Mouse (Mus musculus) intestine, postnatal 0 days (tissue): Measurements from ENCODE around the gene Pcsk4. TPM values are rescaled to one million over a fixed set of nuclear protein-coding genes. Genes with fewer than 3 reads are reported as not detected.

Source experiments
- ATAC-seq: fragments of 200-750 bp; cut with Nextera tagmentation; 2 replicates; pipeline ENCODE4 v1.8.0; 2017; ENCODE audit warnings: mild to moderate bottlenecking, moderate TSS enrichment, moderate library complexity
- H3K27ac ChIP-seq: fragments of 300-500 bp; sonication (generic); 2 replicates; pipeline ENCODE4 v1.5.1; 2014; ENCODE audit warnings: mild to moderate bottlenecking, low read depth, low read length, moderate library complexity
- H3K27me3 ChIP-seq: fragments of 300-500 bp; sonication (generic); replicated peaks from 2 replicates; pipeline ENCODE4 v1.6.1; 2014; ENCODE audit warnings: low read length, mixed read lengths; ENCODE audit not compliant: control insufficient read depth, insufficient read depth
- H3K36me3 ChIP-seq: fragments of 300-500 bp; sonication (generic); 2 replicates; pipeline ENCODE4 v1.6.1; 2014; ENCODE audit warnings: mild to moderate bottlenecking, moderate library complexity; ENCODE audit not compliant: control insufficient read depth, insufficient read depth
- H3K4me1 ChIP-seq: fragments of 300-500 bp; sonication (generic); replicated peaks from 2 replicates; pipeline ENCODE4 v1.6.1; 2014; ENCODE audit warnings: antibody characterized with exemption, low read length, mixed read lengths; ENCODE audit not compliant: control insufficient read depth, insufficient read depth
- H3K4me2 ChIP-seq: fragments of 300-500 bp; sonication (generic); replicated peaks from 2 replicates; pipeline ENCODE4 v1.6.1; 2014; ENCODE audit warnings: low read depth, mild to moderate bottlenecking, moderate library complexity
- H3K4me3 ChIP-seq: fragments of 300-500 bp; sonication (generic); 2 replicates; pipeline ENCODE4 v1.5.1; 2014; ENCODE audit warnings: low read depth, low read length
- H3K9ac ChIP-seq: fragments of 300-500 bp; sonication (generic); 2 replicates; pipeline ENCODE4 v1.6.1; 2014; ENCODE audit warnings: mild to moderate bottlenecking, low read depth, low read length
- H3K9me3 ChIP-seq: fragments of 300-500 bp; sonication (generic); 2 replicates; pipeline ENCODE4 v1.6.1; 2016; ENCODE audit warnings: mixed run types; ENCODE audit not compliant: control insufficient read depth
- CTCF ChIP-seq: sonication (generic); IDR thresholded peaks from 2 replicates; pipeline ENCODE4 v1.5.1; 2016; ENCODE audit warnings: low read depth, mild to moderate bottlenecking, control low read depth, antibody characterized with exemption, moderate library complexity
- WGBS: fragments of 180-500 bp; shearing (Covaris S2); extraction: QIAGEN DNeasy Blood & Tissue Kit; methylation state at CpG from one replicate; pipeline ENCODE4 v1.1.7; 2014; 5-methylcytosine and 5-hydroxymethylcytosine counted together
- microRNA-seq: library from miRNA; unstranded; fragments of <30 nt; microRNA quantifications from one replicate; pipeline ENCODE4, GENCODE M21; 2016
- polyA plus RNA-seq: library from polyadenylated mRNA; unstranded; fragments of >200 nt; fragmentation: Nextera tagmentation; extraction: Ambion mirVana; gene quantifications from 2 replicates; pipeline ENCODE4 v1.2.1, GENCODE M21; 2015

Pcsk4 gene
- polyA plus RNA-seq, 1 experiment from 2014 or later = 13.1 TPM

GRCm38 (mm10) chr10:80281304-80281703 lies 48.0 kb downstream of the Pcsk4 start:
- Histone ChIP-seq H3K36me3 (peaks cover 90% of the 10 kb centered on the region), H3K9ac (0 out of 2 replicates have a peak overlapping the region, but pooled peaks have one; percentile 22), H3K9me3 (no peaks in the 10 kb centered on the region), H3K4me2 (peak overlapping the region; percentile 9; the same call in 1 of the 2 replicates), H3K27ac (peak overlapping the region; percentile 79), H3K27me3 (no peaks in the 10 kb centered on the region), H3K4me1 (0 out of 2 replicates have a peak, but pooled peaks cover 5% of the 10 kb centered on the region), H3K4me3 (no peak overlapping the region)
- WGBS = 45% methylated on average over 7 of the region's 7 CpGs
- no peak for TF ChIP-seq CTCF
- peak; percentile 54 for ATAC-seq

- Histone ChIP-seq H3K9ac (no peak overlapping the region), H3K27me3 (no peaks in the 10 kb centered on the region), H3K36me3 (peaks cover 88% of the 10 kb centered on the region)
Measured at GRCm38 (mm10) chr10:80279273-80279672, 50.0 kb downstream of the Pcsk4 start.

GRCm38 (mm10) chr10:80278390-80278789 lies 50.9 kb downstream of the Pcsk4 start:
- no peaks in the 10 kb centered on the region for H3K27me3 ChIP-seq
- no peak for ATAC-seq
- 0 out of 2 replicates have a peak, but pooled peaks cover 5% of the 10 kb centered on the region for H3K4me1 ChIP-seq
- WGBS = 92% methylated on average over 9 of the region's 9 CpGs
- 0 out of 2 replicates have a peak overlapping the region, but pooled peaks have one; percentile 21 for H3K27ac ChIP-seq
- H3K36me3 ChIP-seq = peaks cover 80% of the 10 kb centered on the region
- H3K4me2 ChIP-seq = no peak overlapping the region
- H3K9me3 ChIP-seq = no peaks in the 10 kb centered on the region
- H3K9ac ChIP-seq = no peak overlapping the region
- no peak for TF ChIP-seq CTCF
- no peak overlapping the region for H3K4me3 ChIP-seq

More at GRCm38 (mm10) chr10:80279273-80279672, 50.0 kb downstream of the Pcsk4 start:
- Histone ChIP-seq H3K4me3 (no peak overlapping the region), H3K4me2 (no peak overlapping the region), H3K4me1 (0 out of 2 replicates have a peak, but pooled peaks cover 5% of the 10 kb centered on the region), H3K27ac (no peak overlapping the region), H3K9me3 (no peaks in the 10 kb centered on the region)
- ATAC-seq = no peak
- TF ChIP-seq CTCF = no peak
- WGBS = 87% methylated on average over 12 of the region's 12 CpGs

DNA sequence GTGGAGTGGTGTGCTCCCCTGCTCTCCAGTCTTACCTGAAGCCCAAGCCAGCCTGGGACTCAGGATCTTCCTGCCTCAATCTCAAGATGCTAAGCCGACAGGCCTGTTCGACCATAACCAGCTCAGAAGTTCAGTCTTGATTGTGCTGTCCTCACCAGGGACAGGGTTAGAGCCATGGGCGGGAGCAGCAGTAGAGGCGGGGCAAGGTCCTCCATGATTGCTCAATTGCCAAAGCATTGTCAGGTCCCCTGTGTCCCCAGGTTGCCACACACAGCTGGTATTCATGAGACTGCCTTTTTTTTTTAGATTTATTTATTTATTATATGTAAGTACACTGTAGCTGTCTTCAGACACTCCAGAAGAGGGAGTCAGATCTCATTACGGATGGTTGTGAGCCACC lies 53.1 kb downstream of the Pcsk4 start:
- Histone ChIP-seq H3K4me3 (no peak overlapping the region), H3K4me2 (no peak overlapping the region), H3K9me3 (no peaks in the 10 kb centered on the region), H3K27me3 (no peaks in the 10 kb centered on the region), H3K4me1 (0 out of 2 replicates have a peak, but pooled peaks cover 3% of the 10 kb centered on the region), H3K27ac (no peak overlapping the region), H3K36me3 (peaks cover 69% of the 10 kb centered on the region), H3K9ac (no peak overlapping the region)
- 0 out of 2 replicates have a peak, but pooled peaks have one; percentile 5 for TF ChIP-seq CTCF
- WGBS = 44% methylated on average over 5 of the region's 5 CpGs
- peak; percentile 70 for ATAC-seq

DNA sequence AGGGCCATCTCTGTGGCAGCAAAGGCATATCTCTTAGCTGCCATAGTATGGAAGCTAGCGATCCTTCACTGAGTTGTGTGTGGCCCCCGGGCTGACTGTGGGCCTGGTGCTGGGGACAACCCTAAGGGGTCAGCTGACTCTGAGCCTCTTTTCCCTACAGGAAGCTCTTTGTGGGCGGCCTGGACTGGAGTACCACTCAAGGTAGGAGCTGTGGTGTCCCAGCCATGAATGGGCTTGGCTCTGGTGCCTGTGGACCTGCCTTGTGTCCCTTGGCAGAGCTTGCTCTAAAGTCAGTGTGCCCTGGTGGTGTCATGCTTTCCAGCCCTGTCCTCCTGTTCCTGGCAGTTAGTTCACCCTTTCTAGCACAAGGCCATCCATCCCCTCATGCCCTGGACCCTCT lies 55.5 kb downstream of the Pcsk4 start:
- H3K4me1 ChIP-seq = 0 out of 2 replicates have a peak, but pooled peaks cover 6% of the 10 kb centered on the region
- 0 out of 2 replicates have a peak overlapping the region, but pooled peaks have one; percentile 7 for H3K4me2 ChIP-seq
- no peak overlapping the region for H3K9ac ChIP-seq
- peak overlapping the region; percentile 23; the same call in 1 of the 2 replicates for H3K27ac ChIP-seq
- 77% methylated on average over 3 of the region's 3 CpGs for WGBS
- peaks cover 50% of the 10 kb centered on the region for H3K36me3 ChIP-seq
- no peak for TF ChIP-seq CTCF
- no peaks in the 10 kb centered on the region for H3K9me3 ChIP-seq
- H3K4me3 ChIP-seq = no peak overlapping the region
- H3K27me3 ChIP-seq = no peaks in the 10 kb centered on the region
- ATAC-seq = no peak

- peak; percentile 30; the same call in 1 of the 2 replicates for ATAC-seq
- Histone ChIP-seq H3K36me3 (peaks cover 31% of the 10 kb centered on the region), H3K4me2 (peak overlapping the region; percentile 27; the same call in 1 of the 2 replicates), H3K27ac (peak overlapping the region; percentile 87), H3K9ac (no peak overlapping the region), H3K4me3 (no peak overlapping the region), H3K27me3 (no peaks in the 10 kb centered on the region), H3K4me1 (0 out of 2 replicates have a peak, but pooled peaks cover 6% of the 10 kb centered on the region), H3K9me3 (no peaks in the 10 kb centered on the region)
- 51% methylated on average over 8 of the region's 8 CpGs for WGBS
- no peak for TF ChIP-seq CTCF
Measured at GRCm38 (mm10) chr10:80271870-80272585, 57.3 kb downstream of the Pcsk4 start.

Small RNA genes lying within 50 kb of the gene (microRNA-seq; reads per million reads assigned to microRNA genes)
- gene Mir6911 = 1.1 reads per million

Other genes starting within 250 kb of the Pcsk4 start
- 9.8 and 11.1 TPM in 2 replicates for gene Sbno2, start 223.9 kb downstream of the Pcsk4 start, polyA plus RNA-seq
- gene Stk11, start 213.7 kb downstream of the Pcsk4 start, polyA plus RNA-seq = 11.7 and 12.4 TPM in 2 replicates
- gene Atp5d, start 190.9 kb downstream of the Pcsk4 start, polyA plus RNA-seq = 1,009 and 1,013 TPM in 2 replicates
- 2.1 and 2.7 TPM in 2 replicates for gene Cbarp, start 188.7 kb downstream of the Pcsk4 start, polyA plus RNA-seq
- 18.1 and 19.5 TPM in 2 replicates for gene Midn, start 181.2 kb downstream of the Pcsk4 start, polyA plus RNA-seq
- gene Cirbp, start 163.5 kb downstream of the Pcsk4 start, polyA plus RNA-seq = 222 and 228 TPM in 2 replicates
- 12.7 and 13.9 TPM in 2 replicates for gene 1600002K03Rik, start 156.6 kb downstream of the Pcsk4 start, polyA plus RNA-seq
- gene Efna2, start 150.0 kb downstream of the Pcsk4 start, polyA plus RNA-seq = 3.5 and 3.8 TPM in 2 replicates
- gene Mum1, start 103.1 kb downstream of the Pcsk4 start, polyA plus RNA-seq = 21.9 and 22.5 TPM in 2 replicates
- gene Ndufs7, start 80.4 kb downstream of the Pcsk4 start, polyA plus RNA-seq = 584 and 605 TPM in 2 replicates
- 30.1 and 37.2 TPM in 2 replicates for gene Gamt, start 68.5 kb downstream of the Pcsk4 start, polyA plus RNA-seq
- gene Dazap1, start 68.0 kb downstream of the Pcsk4 start, polyA plus RNA-seq = 26.6 and 29.0 TPM in 2 replicates
- gene Rps15, start 37.0 kb downstream of the Pcsk4 start, polyA plus RNA-seq = 708 and 727 TPM in 2 replicates
- 1.1 and 1.6 TPM in 2 replicates for gene Apc2, start 33.5 kb downstream of the Pcsk4 start, polyA plus RNA-seq
- gene 2310011J03Rik, start 9.0 kb downstream of the Pcsk4 start, polyA plus RNA-seq = 85.2 and 87.6 TPM in 2 replicates
- 261 and 282 TPM in 2 replicates for gene Reep6, start 455 bp upstream of the Pcsk4 start, polyA plus RNA-seq
- gene Adamtsl5, start 18.9 kb upstream of the Pcsk4 start, polyA plus RNA-seq = 46.7 and 50.4 TPM in 2 replicates
- gene Plk5, start 27.0 kb upstream of the Pcsk4 start, polyA plus RNA-seq = 0.09 and 0.20 TPM in 2 replicates
- 3.2 and 4.2 TPM in 2 replicates for gene Mex3d, start 58.2 kb upstream of the Pcsk4 start, polyA plus RNA-seq
- gene Mbd3, start 70.1 kb upstream of the Pcsk4 start, polyA plus RNA-seq = 48.0 and 51.0 TPM in 2 replicates
- gene Uqcr11, start 77.3 kb upstream of the Pcsk4 start, polyA plus RNA-seq = 1,032 and 1,082 TPM in 2 replicates
- gene Tcf3, start 104.1 kb upstream of the Pcsk4 start, polyA plus RNA-seq = 34.1 and 34.5 TPM in 2 replicates
- gene Onecut3, start 165.3 kb upstream of the Pcsk4 start, polyA plus RNA-seq = 0.05 and 0.09 TPM in 2 replicates
- gene Atp8b3, start 209.6 kb upstream of the Pcsk4 start, polyA plus RNA-seq = 0.03 TPM in 2 replicates
- gene Rexo1, start 232.1 kb upstream of the Pcsk4 start, polyA plus RNA-seq = 9.1 and 10.1 TPM in 2 replicates
- 4.8 and 5.3 TPM in 2 replicates for gene Klf16, start 247.8 kb upstream of the Pcsk4 start, polyA plus RNA-seq